Mouse (Mus musculus): ENCODE measurements at regions not wholly inside any gene's neighbourhood (a gene's known extent, or its start where the extent isn't known, plus 50 kb on each side); places are given as distances from the start of the nearest gene placed in this dataset.

DNA sequence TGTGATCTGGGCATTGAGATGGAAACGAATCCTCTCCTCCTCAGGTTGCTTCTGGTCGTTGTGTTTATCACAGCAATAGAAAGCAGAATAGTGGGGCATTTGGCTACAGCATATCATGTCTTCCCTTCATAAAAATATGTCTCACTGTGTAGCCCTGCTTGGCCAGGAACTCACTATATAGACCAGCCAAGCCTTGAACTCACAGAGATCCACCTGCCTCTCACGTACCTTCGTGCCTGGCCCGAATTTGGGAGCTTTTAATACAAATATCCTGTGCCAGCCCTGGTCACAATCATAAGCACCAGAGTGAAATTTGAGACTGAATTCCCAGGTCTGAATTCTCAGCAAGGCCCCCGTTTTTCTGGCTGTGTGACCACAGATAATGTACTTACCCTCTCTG is 87.7 kb upstream of the Pgrmc2 start:
- 83% methylated on average over 6 of the region's 6 CpGs for WGBS
- no peaks in the 10 kb centered on the region for H3K36me3 ChIP-seq (ENCODE audit: control insufficient read depth, insufficient read depth, low read length)

GRCm38 (mm10) chr3:41169430-41169829 is 86.6 kb upstream of the Pgrmc2 start:
- 81% methylated on average over 10 of the region's 10 CpGs for WGBS

More for the DNA sequence above, 87.7 kb upstream of the Pgrmc2 start:
- Histone ChIP-seq H3K27ac (ENCODE audit: low read depth, low read length) (no peak overlapping the region), H3K9me3 (ENCODE audit: control insufficient read depth, low read length) (no peaks in the 10 kb centered on the region; the same call in 1 of the 2 replicates), H3K4me3 (ENCODE audit: low read length) (no peak overlapping the region), H3K4me2 (ENCODE audit: low read length) (no peak overlapping the region), H3K4me1 (ENCODE audit: control insufficient read depth, insufficient read depth, low read depth, low read length) (no peaks in the 10 kb centered on the region), H3K27me3 (replicated peaks; ENCODE audit: control insufficient read depth, insufficient read depth, low read length) (no peaks in the 10 kb centered on the region), H3K9ac (ENCODE audit: low read depth, low read length) (no peak overlapping the region)
- ATAC-seq: no peak

DNA sequence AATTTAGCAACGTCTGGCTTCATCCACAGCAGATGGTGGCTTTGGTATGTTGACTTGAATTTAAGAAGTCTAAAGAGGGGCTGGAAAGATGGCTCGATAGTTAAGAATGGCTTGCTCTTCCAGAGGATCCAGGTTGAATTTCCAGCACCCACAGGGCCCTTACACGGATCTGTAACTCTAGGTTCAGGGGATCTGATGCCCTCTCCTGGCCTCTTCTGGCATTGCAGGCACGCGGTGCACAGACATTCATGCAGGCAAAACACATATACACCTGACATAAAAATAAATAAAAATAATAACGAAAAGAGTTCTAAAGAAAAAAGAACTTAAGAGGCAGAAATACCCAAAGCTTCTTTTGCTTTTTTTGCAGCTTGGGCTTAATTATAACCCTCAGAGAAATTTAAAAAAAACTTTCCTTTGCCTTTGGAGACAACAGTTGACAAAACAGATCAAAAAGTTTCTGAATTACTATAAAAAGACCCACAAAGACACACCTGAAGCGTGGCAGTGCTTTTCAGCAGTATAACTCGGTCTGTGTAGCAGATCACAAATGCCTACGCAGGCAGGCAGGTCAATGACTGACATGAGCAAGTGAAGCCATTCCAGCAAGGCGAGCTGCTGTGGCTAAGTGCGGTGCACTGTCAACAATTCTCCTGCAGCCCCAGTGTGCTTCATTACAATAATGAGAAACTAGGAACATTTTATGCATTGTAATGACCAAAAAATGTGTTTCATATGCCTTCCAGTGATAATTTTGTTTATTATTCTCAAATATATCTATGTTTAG is 85.5 kb upstream of the Pgrmc2 start:
- Histone ChIP-seq H3K27me3 (replicated peaks; ENCODE audit: control insufficient read depth, insufficient read depth, low read length) (no peaks in the 10 kb centered on the region), H3K9ac (ENCODE audit: low read depth, low read length) (no peak overlapping the region), H3K4me3 (ENCODE audit: low read length) (no peak overlapping the region), H3K4me1 (ENCODE audit: control insufficient read depth, insufficient read depth, low read depth, low read length) (no peaks in the 10 kb centered on the region), H3K36me3 (ENCODE audit: control insufficient read depth, insufficient read depth, low read length) (no peaks in the 10 kb centered on the region), H3K27ac (ENCODE audit: low read depth, low read length) (no peak overlapping the region), H3K4me2 (ENCODE audit: low read length) (no peak overlapping the region), H3K9me3 (ENCODE audit: control insufficient read depth, low read length) (no peaks in the 10 kb centered on the region; the same call in 1 of the 2 replicates)
- WGBS: 83% methylated on average over 11 of the region's 11 CpGs
- no peak for ATAC-seq

More at GRCm38 (mm10) chr3:41169430-41169829, 86.6 kb upstream of the Pgrmc2 start:
- no peak overlapping the region for H3K9ac ChIP-seq (ENCODE audit: low read depth, low read length)
- H3K4me3 ChIP-seq (ENCODE audit: low read length): no peak overlapping the region
- no peaks in the 10 kb centered on the region for H3K36me3 ChIP-seq (ENCODE audit: control insufficient read depth, insufficient read depth, low read length)
- H3K9me3 ChIP-seq (ENCODE audit: control insufficient read depth, low read length): no peaks in the 10 kb centered on the region; the same call in 1 of the 2 replicates
- H3K27me3 ChIP-seq (replicated peaks; ENCODE audit: control insufficient read depth, insufficient read depth, low read length): no peaks in the 10 kb centered on the region
- ATAC-seq: 0 out of 2 replicates have a peak, but pooled peaks have one; percentile 11
- no peak overlapping the region for H3K4me2 ChIP-seq (ENCODE audit: low read length)
- no peaks in the 10 kb centered on the region for H3K4me1 ChIP-seq (ENCODE audit: control insufficient read depth, insufficient read depth, low read depth, low read length)
- no peak overlapping the region for H3K27ac ChIP-seq (ENCODE audit: low read depth, low read length)

- no peak overlapping the region for H3K4me2 ChIP-seq (ENCODE audit: low read length)
- no peaks in the 10 kb centered on the region for H3K4me1 ChIP-seq (ENCODE audit: control insufficient read depth, insufficient read depth, low read depth, low read length)
- H3K9ac ChIP-seq (ENCODE audit: low read depth, low read length): no peak overlapping the region
- H3K9me3 ChIP-seq (ENCODE audit: control insufficient read depth, low read length): no peaks in the 10 kb centered on the region; the same call in 1 of the 2 replicates
- no peak overlapping the region for H3K27ac ChIP-seq (ENCODE audit: low read depth, low read length)
- H3K4me3 ChIP-seq (ENCODE audit: low read length): no peak overlapping the region
- no peak for ATAC-seq
- H3K27me3 ChIP-seq (replicated peaks; ENCODE audit: control insufficient read depth, insufficient read depth, low read length): no peaks in the 10 kb centered on the region
- H3K36me3 ChIP-seq (ENCODE audit: control insufficient read depth, insufficient read depth, low read length): no peaks in the 10 kb centered on the region
- 93% methylated on average over 3 of the region's 3 CpGs for WGBS
Observed at GRCm38 (mm10) chr3:41167476-41167875, 84.6 kb upstream of the Pgrmc2 start.

GRCm38 (mm10) chr3:41164736-41165135 is 81.9 kb upstream of the Pgrmc2 start:
- WGBS: 88% methylated on average over 7 of the region's 7 CpGs
- no peak overlapping the region for H3K4me2 ChIP-seq (ENCODE audit: low read length)
- H3K9ac ChIP-seq (ENCODE audit: low read depth, low read length): no peak overlapping the region
- no peak for ATAC-seq
- no peak overlapping the region for H3K4me3 ChIP-seq (ENCODE audit: low read length)
- H3K4me1 ChIP-seq (ENCODE audit: control insufficient read depth, insufficient read depth, low read depth, low read length): no peaks in the 10 kb centered on the region
- H3K27me3 ChIP-seq (replicated peaks; ENCODE audit: control insufficient read depth, insufficient read depth, low read length): no peaks in the 10 kb centered on the region
- no peak overlapping the region for H3K27ac ChIP-seq (ENCODE audit: low read depth, low read length)
- H3K9me3 ChIP-seq (ENCODE audit: control insufficient read depth, low read length): no peaks in the 10 kb centered on the region; the same call in 1 of the 2 replicates
- H3K36me3 ChIP-seq (ENCODE audit: control insufficient read depth, insufficient read depth, low read length): no peaks in the 10 kb centered on the region

- Histone ChIP-seq H3K4me1 (ENCODE audit: control insufficient read depth, insufficient read depth, low read depth, low read length) (no peaks in the 10 kb centered on the region), H3K4me3 (ENCODE audit: low read length) (no peak overlapping the region), H3K27ac (ENCODE audit: low read depth, low read length) (no peak overlapping the region), H3K27me3 (replicated peaks; ENCODE audit: control insufficient read depth, insufficient read depth, low read length) (no peaks in the 10 kb centered on the region), H3K9ac (ENCODE audit: low read depth, low read length) (no peak overlapping the region), H3K36me3 (ENCODE audit: control insufficient read depth, insufficient read depth, low read length) (no peaks in the 10 kb centered on the region), H3K9me3 (ENCODE audit: control insufficient read depth, low read length) (no peaks in the 10 kb centered on the region; the same call in 1 of the 2 replicates), H3K4me2 (ENCODE audit: low read length) (no peak overlapping the region)
- 94% methylated on average over 3 of the region's 3 CpGs for WGBS
- no peak for ATAC-seq
Observed at GRCm38 (mm10) chr3:41163767-41164166, 80.9 kb upstream of the Pgrmc2 start.

DNA sequence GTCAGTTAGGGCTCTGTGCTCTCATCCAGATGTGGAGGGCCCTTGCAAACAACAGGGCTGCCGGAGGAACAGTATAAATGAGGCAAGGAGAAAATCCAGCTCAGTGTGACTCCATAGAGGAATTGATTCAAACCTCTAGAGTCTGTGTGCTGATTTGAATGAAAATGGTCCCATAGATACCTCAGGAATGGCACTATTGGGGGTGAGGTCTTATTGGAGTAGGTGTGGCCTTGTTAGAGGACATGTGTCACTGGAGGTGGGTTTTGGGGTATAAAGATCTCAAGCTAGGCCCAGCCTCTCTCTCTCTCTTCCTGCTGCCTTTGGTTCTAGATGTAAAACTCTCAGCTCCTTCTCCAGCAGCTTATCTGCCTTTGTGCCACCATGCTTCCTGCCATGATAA is 79.7 kb upstream of the Pgrmc2 start:
- Histone ChIP-seq H3K27ac (ENCODE audit: low read depth, low read length) (no peak overlapping the region), H3K4me1 (ENCODE audit: control insufficient read depth, insufficient read depth, low read depth, low read length) (no peaks in the 10 kb centered on the region), H3K27me3 (replicated peaks; ENCODE audit: control insufficient read depth, insufficient read depth, low read length) (no peaks in the 10 kb centered on the region), H3K4me3 (ENCODE audit: low read length) (no peak overlapping the region), H3K36me3 (ENCODE audit: control insufficient read depth, insufficient read depth, low read length) (no peaks in the 10 kb centered on the region), H3K4me2 (ENCODE audit: low read length) (no peak overlapping the region), H3K9ac (ENCODE audit: low read depth, low read length) (no peak overlapping the region), H3K9me3 (ENCODE audit: control insufficient read depth, low read length) (no peaks in the 10 kb centered on the region)
- no peak for ATAC-seq
- 77% methylated on average over 1 of the region's 1 CpGs for WGBS

DNA sequence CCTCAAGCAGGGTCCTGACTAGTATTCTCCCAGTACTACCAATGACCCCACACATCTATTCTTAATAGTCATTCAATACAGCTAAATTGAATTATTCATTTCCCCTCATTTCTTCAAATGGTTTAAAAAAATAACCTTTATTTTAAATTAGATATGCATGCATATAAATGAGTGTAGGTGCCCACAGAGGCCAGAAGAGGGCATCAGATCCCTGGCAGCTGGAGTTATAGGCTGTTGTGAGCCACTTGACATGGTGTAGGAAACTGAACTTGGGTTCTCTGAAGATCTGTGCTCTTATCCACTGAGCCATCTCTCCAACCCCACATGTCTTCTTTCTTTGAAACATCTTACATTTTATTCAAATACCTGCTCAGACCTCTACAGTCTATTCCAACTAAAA is 77.8 kb upstream of the Pgrmc2 start:
- Histone ChIP-seq H3K9me3 (ENCODE audit: control insufficient read depth, low read length) (no peaks in the 10 kb centered on the region), H3K27me3 (replicated peaks; ENCODE audit: control insufficient read depth, insufficient read depth, low read length) (no peaks in the 10 kb centered on the region), H3K36me3 (ENCODE audit: control insufficient read depth, insufficient read depth, low read length) (no peaks in the 10 kb centered on the region), H3K4me1 (ENCODE audit: control insufficient read depth, insufficient read depth, low read depth, low read length) (no peaks in the 10 kb centered on the region), H3K9ac (ENCODE audit: low read depth, low read length) (no peak overlapping the region), H3K4me2 (ENCODE audit: low read length) (no peak overlapping the region), H3K27ac (ENCODE audit: low read depth, low read length) (no peak overlapping the region), H3K4me3 (ENCODE audit: low read length) (no peak overlapping the region)
- ATAC-seq: no peak

DNA sequence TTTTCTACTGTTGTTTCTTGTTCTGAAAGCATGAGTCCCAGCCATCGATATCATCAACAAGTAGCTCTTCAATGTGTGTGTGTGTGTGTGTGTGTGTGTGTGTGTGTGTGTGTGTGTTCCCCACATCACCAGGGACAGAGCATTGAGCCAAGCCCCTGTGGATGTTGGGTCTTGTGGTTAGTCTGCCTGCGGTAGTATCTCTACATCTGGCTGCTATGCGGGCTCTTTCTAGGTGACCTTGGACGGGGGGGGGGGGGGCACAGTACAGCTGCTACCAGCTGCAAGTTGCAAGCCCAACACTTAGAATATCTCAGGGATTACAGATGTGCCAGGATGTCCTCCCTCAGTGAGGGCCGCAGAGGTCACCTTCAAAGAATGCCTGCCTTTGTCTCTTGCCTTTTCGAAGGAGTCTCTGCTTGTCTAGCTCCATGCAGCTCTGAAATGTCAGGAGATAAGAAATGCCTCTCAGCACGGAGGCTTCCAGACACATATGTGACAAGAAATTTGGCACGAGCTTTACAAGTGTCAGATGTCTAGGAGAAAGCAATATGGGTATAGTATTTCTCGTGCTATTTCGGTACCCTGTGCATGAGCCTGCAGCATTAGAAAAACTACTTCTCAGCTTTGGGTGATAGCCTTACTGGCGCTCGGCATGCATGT is 75.6 kb upstream of the Pgrmc2 start:
- no peaks in the 10 kb centered on the region for H3K4me1 ChIP-seq (ENCODE audit: control insufficient read depth, insufficient read depth, low read depth, low read length)
- H3K4me3 ChIP-seq (ENCODE audit: low read length): no peak overlapping the region
- no peaks in the 10 kb centered on the region for H3K36me3 ChIP-seq (ENCODE audit: control insufficient read depth, insufficient read depth, low read length)
- H3K9me3 ChIP-seq (ENCODE audit: control insufficient read depth, low read length): no peaks in the 10 kb centered on the region
- H3K27me3 ChIP-seq (replicated peaks; ENCODE audit: control insufficient read depth, insufficient read depth, low read length): no peaks in the 10 kb centered on the region
- no peak overlapping the region for H3K9ac ChIP-seq (ENCODE audit: low read depth, low read length)
- no peak overlapping the region for H3K27ac ChIP-seq (ENCODE audit: low read depth, low read length)
- H3K4me2 ChIP-seq (ENCODE audit: low read length): no peak overlapping the region
- 77% methylated on average over 12 of the region's 12 CpGs for WGBS
- ATAC-seq: no peak
